Mouse (Mus musculus) right cerebral cortex, postnatal 36 days (tissue): ENCODE measurements around the gene Nap1l5.

Experiments
- DNase-seq, 2 experiments: peaks; one replicate each; pipeline ENCODE4 v3.0.0; 2022; ENCODE audit warnings: low spot score in 2 of 2, mixed read lengths in 1 of 2

Gene Nap1l5

DNA sequence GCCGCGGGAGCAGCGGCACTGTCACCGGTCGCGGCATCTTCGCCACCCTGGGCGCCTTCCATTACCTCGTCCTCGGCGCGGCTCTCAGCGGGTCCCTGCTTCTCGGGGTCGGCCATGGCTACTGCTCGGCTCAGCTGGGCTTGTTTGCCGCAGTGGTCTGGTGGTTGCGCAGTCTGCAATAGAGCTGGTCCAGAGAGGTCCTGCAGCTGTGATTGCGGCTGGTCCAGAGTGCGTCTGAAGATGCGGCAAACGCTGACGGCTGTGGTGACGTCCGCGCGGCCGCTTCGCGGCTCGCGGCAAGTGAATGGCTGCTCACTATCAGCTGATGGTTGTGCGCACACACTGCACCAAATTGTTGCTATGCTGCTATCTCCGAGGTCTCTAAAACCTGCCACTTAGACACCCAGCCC is at the start of gene Nap1l5:
Nap1l5 (minus strand) TSS at position 225 of the 410 bp plus-strand sequence.
- DNase-seq: peak; percentile 80 to 87

DNA sequence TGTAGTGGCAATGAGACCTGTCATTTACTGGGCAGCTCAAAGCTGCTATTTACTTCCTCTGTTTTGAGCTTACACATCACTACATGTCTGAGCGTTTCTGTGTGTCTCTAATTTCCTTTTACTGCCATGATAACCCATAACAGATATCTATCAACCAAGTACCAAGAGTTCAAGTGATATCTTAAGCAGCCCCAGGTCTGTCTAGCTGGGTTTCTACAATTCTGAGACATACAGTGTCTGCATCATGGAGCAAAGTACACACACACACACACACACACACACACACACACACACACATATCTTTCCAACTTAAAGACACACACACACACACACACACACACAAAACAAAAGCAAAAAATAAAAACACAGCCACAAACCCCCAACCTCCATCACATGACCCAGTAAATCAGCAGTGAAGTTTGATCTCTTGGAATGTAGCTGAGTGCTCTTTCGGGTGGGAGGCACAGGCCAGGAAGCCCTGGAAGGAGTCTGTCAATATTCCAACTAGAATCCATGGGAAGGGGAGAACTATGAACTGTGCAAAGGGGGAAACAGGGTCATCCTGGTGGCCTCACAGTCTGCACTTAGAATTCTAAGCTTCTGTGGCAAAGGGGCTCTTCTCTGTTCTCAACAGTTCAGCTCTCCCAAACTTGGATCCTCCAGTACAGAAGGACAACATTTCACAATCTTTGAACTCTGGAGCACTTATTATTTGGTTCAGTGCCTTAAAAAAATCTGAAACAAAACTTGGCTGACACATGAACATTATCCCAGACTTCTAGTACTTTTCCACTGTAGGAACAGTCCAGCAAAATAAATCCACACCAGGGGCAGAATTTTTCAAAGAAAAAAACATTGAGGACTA is 44.5 kb upstream of the Nap1l5 start:
- DNase-seq: no peak

DNA sequence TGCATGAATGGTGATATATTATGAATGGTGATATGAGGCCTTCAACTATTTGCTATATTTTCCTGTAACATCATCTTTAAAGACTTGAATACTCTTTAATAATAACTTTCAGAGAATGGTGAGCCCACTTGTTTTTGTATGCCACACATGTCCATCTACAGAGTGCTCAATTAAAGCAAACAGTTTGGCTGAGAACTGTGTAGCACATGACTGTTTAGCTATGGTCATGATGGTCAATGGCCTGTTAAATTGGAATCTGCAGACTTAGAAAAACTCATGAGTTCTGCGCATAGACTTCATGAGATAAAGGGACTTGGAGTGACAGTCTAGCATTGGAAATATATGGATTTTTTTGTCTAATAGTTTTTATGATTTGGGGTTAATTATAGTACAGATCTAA is 43.5 kb upstream of the Nap1l5 start:
- no peak for DNase-seq

DNA sequence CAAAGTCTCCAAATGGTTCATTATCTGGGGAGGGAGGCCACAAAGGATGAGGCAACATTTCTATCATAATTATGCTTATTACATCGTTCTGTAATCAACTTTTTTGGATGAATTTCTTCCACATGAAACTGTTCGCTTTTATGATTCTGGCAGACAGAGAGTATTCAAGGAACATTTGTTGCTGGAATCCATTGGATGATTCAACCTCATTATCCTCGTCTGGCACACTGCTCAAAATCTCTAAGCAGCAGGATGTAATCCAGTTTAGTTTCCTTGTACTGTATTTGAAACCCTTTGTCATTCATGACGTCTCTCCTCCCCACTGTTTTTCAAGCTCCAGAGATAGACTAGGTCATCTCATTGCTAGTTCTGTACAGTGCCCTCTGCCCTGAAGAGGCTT is 40.0 kb upstream of the Nap1l5 start:
- DNase-seq: no peak

DNA sequence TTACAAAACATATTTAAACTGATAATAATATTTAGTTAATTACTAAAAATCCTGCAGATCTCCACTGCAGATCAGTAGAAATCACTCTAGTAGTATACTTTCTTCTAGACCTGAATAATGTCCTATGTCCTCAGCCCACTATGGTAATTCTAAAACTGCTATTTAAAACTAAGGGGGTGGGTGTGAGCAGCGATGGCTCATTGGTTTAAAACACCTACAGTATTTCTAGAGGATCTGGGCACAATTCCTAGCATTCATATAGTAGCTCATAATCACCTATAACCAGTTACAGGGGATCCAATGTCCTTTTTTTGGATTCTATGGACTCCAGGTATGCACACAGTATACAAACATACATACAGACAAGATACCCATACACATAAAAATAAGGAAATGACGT is 39.4 kb upstream of the Nap1l5 start:
- no peak for DNase-seq

DNA sequence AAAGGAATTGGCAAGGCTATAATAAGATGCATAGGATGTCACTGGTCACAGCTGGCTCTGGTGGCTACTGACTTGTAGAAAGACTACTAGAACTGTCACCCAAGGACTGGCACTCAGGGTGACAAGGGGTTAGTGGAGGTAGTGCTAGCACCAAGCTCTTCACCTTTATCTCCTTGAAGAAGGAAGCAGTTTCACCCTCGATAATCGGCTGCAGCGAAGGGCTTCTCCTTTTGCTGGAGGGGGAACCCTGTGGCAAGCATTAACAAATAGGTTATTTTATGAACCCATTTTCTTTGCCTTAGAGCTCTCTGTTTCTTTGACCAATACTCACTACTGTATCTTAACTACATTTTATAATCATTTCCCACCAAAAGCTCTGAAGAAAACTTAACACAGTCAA is 37.1 kb upstream of the Nap1l5 start:
- no peak for DNase-seq

DNA sequence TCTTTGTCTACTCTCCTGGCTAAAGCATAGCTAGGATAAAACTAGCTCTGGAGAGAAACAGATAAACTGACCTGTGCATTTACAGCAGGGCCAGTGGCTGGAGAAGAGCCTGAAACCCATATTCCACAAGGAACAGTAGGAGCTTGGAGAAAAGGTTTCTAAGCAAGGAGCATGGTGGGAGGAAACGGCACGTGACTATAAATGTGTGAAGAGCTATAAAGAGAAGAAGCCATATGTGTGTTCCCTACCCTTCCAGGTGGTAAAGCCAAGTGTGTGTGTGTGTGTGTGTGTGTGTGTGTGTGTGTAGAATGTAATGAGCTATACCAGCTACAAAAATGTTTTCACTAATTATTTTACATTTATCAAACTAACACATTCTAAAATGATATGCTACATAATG is 35.4 kb upstream of the Nap1l5 start:
- DNase-seq: peak in 1 of 2 experiments; percentile 65

DNA sequence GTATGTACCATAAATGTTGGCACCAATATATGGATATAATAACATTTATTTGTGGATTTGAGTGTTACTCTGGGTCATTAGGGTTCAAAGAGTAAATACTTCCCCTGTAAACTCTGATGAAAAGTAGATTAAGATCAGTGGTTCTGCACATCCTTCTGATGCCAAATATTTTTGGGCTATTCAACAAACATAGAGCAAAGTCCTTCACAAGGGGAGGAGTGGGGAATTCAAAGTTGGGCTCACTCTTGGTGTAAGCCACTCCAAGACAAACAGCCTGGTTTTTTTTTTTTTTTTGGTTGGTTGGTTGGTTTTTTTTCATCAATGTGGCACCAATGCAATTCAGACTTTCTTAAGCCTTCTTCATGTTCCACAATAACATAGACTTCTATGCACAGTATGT is 30.9 kb upstream of the Nap1l5 start:
- no peak for DNase-seq

DNA sequence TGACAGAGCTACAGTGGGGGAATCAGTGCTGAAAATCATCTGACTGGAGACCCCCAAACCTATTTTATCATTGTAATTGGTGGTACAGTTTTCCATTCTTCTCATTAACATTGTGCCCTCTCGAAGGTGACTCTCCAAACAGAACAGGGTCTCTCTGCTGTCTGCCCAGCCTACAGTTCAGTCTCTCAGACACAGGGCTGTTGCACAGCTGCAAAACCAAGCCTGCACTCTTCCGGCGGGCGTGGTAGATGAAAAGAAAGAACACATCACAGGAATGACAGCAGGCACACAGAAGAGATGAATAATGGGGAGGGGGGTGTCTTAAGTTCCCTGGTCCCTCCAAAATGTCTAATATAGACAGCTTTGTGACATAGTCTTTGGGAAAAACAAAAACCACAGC is 27.3 kb upstream of the Nap1l5 start:
- DNase-seq: no peak

DNA sequence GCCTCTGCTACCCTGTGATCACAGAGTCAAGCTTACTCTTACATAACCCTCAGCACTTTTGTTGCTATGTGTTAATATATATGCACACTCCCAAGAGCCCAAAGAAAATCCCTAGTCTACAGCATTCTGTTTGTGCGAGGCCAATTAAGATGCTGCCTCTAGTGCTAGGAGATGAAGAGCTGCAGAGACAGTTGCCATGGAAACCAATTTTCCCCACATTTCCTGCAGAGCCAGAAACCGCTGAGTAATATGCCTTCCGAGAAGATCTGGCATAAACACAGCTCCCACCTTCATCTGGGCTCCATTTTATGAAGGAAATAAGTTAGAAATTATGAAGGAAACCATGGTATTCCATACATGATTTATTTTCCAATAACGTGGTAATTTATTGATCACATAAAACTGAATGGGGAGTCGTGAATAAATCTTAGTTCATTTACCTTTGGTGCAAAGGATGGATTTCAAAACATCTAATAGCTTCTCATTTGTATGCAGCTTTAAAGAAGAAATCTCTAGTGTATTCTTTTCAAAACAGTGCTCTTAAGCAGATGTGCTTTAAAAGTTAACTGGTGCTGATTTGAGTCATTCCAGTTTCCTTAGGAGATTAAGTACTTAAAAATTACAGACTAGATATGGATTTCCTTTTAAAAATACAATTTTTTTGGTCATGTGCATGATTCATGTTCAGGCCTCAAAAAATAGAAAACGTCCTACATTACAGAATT is 26.5 kb upstream of the Nap1l5 start:
- DNase-seq: peak; percentile 74 to 87

DNA sequence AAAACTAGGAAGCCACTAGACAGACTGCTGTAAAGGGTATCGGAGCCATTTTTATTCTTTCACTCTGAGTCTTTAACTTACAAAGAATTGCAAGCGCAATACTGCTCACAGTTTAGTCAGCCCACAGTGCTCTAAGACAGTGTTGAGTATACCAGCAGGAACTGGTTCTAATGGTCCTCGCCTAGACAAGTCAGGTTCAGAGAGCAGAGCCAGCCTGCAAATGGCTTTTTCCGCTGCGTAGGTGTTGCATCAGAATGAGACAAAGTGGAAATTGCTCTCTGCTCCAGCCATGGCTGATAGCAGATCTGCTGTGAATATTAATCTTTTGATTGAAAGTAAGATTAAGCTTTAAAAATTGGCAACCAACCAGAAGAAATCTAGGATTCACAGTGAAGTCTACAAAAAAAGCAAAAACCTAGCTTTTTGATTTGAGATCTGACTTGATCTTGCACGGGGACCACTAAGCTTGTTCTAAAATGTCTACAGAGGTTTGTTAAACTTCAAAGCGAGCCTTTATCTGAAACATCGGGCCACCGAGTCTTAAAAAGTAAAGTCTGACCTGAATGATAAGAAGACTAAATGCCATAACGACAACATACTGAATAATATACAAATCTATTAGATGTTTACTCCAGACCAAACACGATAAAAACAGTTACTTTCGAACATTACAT is 25.8 kb upstream of the Nap1l5 start:
- no peak for DNase-seq

DNA sequence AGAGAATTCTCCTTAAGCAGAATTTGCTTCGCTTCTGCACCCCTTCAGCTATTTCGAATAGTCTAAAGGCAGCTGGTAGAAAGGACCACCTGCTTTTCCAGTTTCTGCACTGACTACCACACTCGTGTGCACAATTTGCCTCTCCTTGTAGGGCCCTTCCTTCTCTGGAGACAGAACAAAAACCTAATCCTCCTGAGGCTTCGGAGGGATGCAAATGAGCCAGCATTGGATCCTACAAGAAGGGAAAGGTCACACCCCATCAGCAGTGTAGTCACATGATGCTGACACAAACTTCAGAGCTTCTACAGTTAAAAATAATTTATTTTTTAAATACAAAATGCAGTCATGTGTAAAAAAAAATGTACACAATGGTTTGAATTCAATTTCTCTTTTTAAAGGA is 24.3 kb upstream of the Nap1l5 start:
- DNase-seq: no peak

DNA sequence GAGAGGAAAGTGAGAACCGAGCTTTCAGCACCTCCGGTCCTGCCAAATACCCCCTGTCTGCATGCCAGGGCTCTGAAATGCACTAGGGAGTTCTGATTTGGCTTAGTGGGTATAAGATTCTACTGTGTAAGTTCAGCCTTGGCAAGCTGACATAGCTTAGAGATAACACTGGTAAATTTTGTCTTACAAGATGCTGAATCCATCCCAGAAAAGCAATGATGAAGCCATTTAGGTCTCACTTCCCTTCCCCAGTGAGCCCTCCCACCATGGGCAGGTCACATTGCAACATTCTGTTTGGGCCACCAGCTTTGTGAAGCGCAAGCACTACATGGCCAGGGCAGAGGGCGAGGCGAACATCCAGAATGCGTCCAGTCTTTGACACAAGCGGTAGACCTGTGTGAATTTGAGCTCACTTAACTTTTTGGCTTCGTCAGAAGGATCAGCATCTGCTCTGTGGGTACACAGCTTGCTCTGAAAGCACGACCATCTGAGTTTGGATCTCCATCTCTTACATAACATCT is 23.1 kb upstream of the Nap1l5 start:
- no peak for DNase-seq

DNA sequence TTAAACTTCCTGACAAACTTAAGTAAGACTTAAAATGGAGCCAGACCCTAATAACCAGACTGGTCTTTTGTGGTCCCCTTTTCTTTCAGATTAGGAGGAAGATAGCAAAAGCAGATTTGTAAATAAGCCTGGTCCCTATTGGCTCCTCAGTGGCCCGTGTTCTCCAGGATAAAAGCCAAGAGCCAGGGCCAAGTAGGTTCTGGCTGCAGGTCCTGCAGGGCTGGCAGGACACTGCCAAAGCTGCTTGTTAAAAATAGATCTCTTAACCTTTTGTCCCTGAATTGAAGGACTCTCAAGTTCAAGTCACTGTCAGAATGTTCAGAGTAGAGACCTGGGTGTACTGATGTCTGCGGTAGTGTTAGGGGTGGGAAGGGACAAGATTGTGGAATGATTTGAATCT is 21.0 kb upstream of the Nap1l5 start:
- no peak for DNase-seq

DNA sequence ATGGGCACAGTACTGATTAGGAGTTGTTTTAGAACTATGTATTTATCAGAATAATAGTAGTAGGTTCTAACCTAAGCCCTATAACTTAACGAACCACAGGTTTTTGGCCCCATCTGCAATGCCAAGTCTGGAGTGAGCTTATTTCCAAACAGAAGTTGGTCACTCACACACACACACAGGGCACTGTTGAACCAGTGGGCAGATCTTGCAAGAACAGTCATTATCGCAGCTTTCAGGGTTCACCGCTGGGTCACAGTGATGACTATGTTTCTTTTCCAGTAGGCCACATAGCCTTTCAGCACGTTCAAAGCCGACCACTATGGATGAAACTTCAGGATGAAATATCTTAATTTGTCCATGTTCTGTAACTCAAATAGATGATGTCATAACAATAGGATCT is 15.6 kb upstream of the Nap1l5 start:
- no peak for DNase-seq

DNA sequence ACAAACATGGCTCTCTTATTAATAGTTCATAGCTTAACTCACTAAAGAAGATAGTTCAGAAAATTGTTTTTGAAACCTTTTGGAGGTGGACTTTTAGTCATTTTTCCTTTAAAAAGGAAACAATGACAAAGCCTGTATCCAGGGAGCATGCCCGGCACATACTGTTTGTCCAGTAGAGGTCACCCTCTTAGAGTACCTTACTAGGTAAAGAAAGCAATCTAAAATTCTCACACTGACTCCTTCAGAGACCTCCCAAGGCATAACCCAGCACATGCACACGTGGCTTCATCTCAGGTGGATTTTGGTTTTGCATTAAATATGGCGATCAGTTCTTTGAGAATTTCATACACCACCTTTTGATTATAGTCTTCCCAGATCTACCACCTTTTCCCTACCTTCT is 14.7 kb upstream of the Nap1l5 start:
- DNase-seq: no peak

DNA sequence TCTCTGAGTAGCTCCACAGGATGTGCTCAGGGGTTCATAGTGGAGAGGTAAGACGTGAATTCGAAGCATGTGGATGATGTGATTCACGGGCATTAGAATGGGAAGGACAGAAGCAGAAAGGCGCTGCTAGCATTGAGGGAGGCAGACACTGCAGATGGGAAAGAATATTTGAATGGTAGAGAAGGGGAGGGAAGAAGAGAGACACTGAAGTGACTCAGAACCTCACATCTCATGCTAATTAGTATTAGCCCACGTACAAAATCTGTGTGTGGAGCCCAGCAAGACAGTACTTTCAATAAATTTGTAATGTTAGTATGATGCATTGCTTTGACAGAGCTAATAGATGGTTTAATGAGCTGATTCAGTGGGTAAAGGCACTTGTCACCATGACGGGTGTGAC is 13.9 kb upstream of the Nap1l5 start:
- DNase-seq: no peak

DNA sequence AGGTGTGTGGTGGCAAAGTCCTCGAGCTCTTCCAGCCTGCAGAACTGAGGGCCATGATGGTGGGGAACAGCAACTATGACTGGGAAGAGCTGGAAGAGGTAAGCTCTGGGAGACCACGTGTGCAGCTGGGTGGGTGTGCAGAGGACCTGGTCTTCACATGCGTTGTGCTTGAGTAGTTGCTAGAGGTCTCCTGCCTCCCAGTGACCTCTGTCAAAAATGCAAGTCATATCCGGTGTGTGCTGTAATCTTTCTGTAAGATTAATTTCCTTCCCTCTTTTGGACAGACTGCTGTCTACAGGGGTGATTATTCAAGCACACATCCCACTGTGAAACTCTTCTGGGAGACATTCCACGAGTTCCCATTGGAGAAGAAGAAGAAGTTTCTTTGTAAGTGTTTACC is 9.6 kb upstream of the Nap1l5 start:
- DNase-seq: no peak

DNA sequence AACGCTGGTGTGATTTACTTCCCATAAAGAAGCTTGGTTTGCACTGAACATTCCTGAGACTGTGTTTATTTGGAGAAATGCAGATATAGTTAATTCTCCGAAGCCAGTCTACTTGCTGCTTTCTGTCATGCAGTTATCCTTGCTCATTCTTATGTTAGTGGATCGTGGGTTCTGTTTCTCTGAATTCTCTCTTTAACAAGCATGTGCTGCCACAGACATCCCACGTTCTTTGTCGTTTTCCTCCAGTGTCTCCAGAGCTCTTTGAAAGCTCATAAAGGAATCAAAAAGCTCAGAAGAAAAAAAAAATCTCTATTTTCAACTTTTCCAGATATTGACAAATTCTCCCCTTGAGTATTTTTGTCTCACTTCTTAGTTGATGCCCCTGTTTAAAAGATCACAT is 7.1 kb upstream of the Nap1l5 start:
- DNase-seq: no peak

DNA sequence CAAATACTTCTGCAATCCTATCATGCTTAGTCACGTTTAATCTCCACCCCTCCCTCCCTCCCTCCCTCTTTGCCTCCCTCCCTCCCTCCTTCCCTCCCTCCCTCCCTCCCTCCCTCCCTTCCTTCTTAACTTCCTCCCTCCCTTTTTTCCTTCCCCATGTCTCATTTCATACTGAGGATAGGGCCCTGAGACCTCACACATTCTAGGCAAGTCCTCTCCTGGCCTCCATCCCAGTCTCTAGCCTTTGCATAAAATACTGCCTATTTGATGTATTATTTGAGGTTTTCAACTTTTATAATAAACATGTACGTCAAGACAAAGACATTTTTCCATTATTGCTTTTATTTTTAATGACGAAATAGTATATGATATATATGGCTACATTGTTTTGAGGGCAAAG is 6.7 kb upstream of the Nap1l5 start:
- DNase-seq: no peak

DNA sequence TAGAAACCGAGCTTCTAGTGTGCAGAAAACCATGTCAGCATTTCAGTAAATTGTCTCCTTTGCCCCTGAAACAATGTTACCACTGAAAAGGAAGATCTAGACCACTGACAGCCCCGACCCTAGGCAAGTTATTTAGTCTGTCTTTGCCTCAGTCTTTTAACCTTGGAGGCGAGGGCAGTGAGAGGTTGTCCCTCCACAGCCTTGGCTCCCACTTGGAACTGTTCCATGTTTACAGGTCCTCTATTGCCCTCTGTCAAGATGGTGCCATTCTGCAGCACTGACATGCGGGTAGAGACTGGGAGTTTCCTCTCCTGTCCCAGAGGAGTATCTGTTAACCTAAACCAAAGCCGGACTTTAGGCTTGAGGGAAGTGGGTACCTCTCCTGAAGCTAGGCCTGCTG is 6.0 kb upstream of the Nap1l5 start:
- DNase-seq: no peak

DNA sequence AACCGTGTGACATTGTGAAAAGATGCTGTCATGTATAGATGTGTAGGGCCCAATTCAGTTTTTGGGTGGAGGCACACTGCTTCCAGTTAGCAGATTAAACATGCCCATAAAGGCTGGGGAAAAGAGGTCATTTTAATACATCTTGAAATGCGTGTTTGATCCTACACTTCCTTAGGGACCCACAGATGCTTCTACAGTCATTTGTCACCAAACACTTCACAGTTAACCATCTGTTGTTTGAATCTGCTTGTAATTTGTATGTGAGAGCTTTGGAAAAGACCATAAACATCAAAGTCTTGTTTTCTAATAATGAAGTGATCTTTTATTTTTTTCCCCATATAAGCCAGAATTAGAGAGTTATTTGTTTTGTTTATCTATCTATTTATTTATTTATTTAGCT is 915 bp upstream of the Nap1l5 start:
- DNase-seq: no peak

DNA sequence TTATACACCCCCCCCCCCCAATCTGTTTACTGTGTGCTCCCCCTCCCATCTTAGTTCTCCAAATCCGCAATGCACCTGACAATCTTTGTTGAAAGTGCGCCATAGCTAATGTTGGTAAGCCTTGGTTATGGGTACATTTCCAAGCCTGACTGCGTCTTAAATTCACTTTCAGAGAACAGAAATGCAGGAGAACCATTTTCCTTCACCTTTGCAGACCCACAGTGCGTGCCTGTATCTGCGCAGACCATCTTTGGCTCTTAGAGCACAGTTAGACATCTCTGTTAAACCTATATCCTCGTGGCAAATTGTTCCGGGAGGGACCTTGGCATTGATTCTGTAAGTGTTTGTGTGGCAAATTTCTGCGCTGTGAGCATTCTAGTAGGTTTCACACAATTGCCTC is 460 bp upstream of the Nap1l5 start:
- DNase-seq: no peak
